Mouse (Mus musculus): ENCODE results near the gene Irx5.

- TF ChIP-seq CTCF (IDR thresholded peaks at IDR 0.05; ENCODE audit: borderline replicate concordance, control insufficient read depth, extremely low read depth, insufficient read depth, low read length, poor library complexity) (no peak), POLR2A (IDR thresholded peaks at IDR 0.05; ENCODE audit: control insufficient read depth, extremely low read depth, insufficient read depth, low read length, poor library complexity) (no peak)
These were observed 25.6 kb upstream of the Irx5 start for GRCm38 (mm10) chr8:92331811-92332210.

Data from thymus, adult 2 months (tissue).